Mouse (Mus musculus) mammary gland, adult 2 months (tissue): Measurements from ENCODE around the gene Sypl. TPM values are rescaled to one million over a fixed set of nuclear protein-coding genes. Genes with fewer than 3 reads are reported as not detected.

Experiments used
- polyA plus RNA-seq: library from polyadenylated mRNA; depleted of rRNA; stranded (reverse); fragments of >200 nt; gene quantifications from 2 replicates; pipeline ENCODE4 v1.2.3, GENCODE M21; 2012; ENCODE audit warnings: low replicate concordance; rRNA removed

The Sypl gene
- 55.0 and 189 TPM in 2 replicates for polyA plus RNA-seq

DNA sequence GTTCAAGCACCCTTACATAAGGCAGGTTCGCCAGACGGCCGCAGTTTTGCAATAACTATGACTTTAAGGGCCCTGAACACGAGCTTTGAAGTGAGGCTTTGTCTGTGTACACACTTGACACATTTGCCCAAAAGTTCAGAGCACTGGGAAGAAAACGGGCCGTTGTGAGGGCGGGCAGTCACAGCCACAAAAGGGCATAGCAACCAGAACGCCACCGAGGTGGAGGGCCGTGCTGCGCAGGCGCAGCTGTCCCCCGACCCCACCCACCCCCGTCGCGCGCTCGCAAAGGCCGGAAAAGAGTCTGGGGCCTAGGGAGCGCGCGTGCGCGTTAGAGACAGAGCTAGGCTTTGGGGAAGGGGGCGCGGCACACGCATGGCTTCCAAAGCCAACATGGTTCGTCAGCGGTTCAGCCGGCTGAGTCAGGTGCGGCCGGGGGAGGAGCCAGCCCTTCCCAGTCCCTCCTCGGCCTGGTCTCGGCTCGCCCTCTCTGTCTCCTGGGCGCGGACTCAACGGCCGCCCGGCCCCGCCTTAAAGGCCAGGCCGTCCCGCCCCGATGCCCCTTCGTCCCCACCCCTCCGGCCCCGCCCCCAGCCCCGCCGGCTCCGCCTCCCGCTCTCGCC is at the start of gene Sypl:
TSS of gene Sypl (plus strand) at position 296 of the 620 bp plus-strand sequence.

Other genes with a start within 250 kb of the Sypl start
- 11.0 and 34.8 TPM in 2 replicates for gene Nampt, start 134.3 kb upstream of the Sypl start, polyA plus RNA-seq
- 0.14 and 0.19 TPM in 2 replicates for gene Cdhr3, start 139.0 kb downstream of the Sypl start, polyA plus RNA-seq
- gene Atxn7l1, start 193.8 kb downstream of the Sypl start, polyA plus RNA-seq: 38.7 and 47.8 TPM in 2 replicates